Mouse (Mus musculus) right cerebral cortex, postnatal 25 days (tissue): ENCODE measurements around the gene Scarb1.

Source experiments
- DNase-seq: peaks from one replicate; pipeline ENCODE4 v3.0.0; 2022

Gene Scarb1

GRCm38 (mm10) chr5:125268033-125268765 lies 72.7 kb downstream of the Scarb1 start:
- peak; percentile 71 for DNase-seq

GRCm38 (mm10) chr5:125267150-125267961 lies 73.5 kb downstream of the Scarb1 start:
- peak; percentile 42 for DNase-seq

GRCm38 (mm10) chr5:125266128-125266527 lies 74.8 kb downstream of the Scarb1 start:
- DNase-seq = no peak

GRCm38 (mm10) chr5:125264700-125265099 lies 76.2 kb downstream of the Scarb1 start:
- no peak for DNase-seq

GRCm38 (mm10) chr5:125262578-125262977 lies 78.3 kb downstream of the Scarb1 start:
- peak; percentile 70 for DNase-seq

- no peak for DNase-seq
Observed at GRCm38 (mm10) chr5:125253917-125254316, 87.0 kb downstream of the Scarb1 start.

- no peak for DNase-seq
Observed at GRCm38 (mm10) chr5:125253448-125253847, 87.4 kb downstream of the Scarb1 start.

- no peak for DNase-seq
Observed at GRCm38 (mm10) chr5:125252664-125253063, 88.2 kb downstream of the Scarb1 start.

- no peak for DNase-seq
Observed at GRCm38 (mm10) chr5:125251885-125252615, 88.8 kb downstream of the Scarb1 start.

GRCm38 (mm10) chr5:125249187-125249586 lies 91.7 kb downstream of the Scarb1 start:
- DNase-seq = no peak

- no peak for DNase-seq
Observed at GRCm38 (mm10) chr5:125246711-125247110, 94.2 kb downstream of the Scarb1 start.

GRCm38 (mm10) chr5:125245534-125246151 lies 95.3 kb downstream of the Scarb1 start:
- DNase-seq = peak; percentile 61

- no peak for DNase-seq
Observed at GRCm38 (mm10) chr5:125244825-125245533, 95.9 kb downstream of the Scarb1 start.

GRCm38 (mm10) chr5:125243928-125244327 lies 97.0 kb downstream of the Scarb1 start:
- DNase-seq = peak; percentile 94

- DNase-seq = no peak
Observed at GRCm38 (mm10) chr5:125242111-125242510, 98.8 kb downstream of the Scarb1 start.

- no peak for DNase-seq
Observed at GRCm38 (mm10) chr5:125241627-125242026, 99.3 kb downstream of the Scarb1 start.

- no peak for DNase-seq
Observed at GRCm38 (mm10) chr5:125240124-125240781, 100.6 kb downstream of the Scarb1 start.

- DNase-seq = no peak
Observed at GRCm38 (mm10) chr5:125235874-125236273, 105.0 kb downstream of the Scarb1 start.

- no peak for DNase-seq
Observed at GRCm38 (mm10) chr5:125235398-125235797, 105.5 kb downstream of the Scarb1 start.

- DNase-seq = no peak
Observed at GRCm38 (mm10) chr5:125234399-125234798, 106.5 kb downstream of the Scarb1 start.

- no peak for DNase-seq
Observed at GRCm38 (mm10) chr5:125233478-125233877, 107.4 kb downstream of the Scarb1 start.
